Comparison of ENCODE assay signal across 8 mouse cellular contexts in the genomic region with DNA sequence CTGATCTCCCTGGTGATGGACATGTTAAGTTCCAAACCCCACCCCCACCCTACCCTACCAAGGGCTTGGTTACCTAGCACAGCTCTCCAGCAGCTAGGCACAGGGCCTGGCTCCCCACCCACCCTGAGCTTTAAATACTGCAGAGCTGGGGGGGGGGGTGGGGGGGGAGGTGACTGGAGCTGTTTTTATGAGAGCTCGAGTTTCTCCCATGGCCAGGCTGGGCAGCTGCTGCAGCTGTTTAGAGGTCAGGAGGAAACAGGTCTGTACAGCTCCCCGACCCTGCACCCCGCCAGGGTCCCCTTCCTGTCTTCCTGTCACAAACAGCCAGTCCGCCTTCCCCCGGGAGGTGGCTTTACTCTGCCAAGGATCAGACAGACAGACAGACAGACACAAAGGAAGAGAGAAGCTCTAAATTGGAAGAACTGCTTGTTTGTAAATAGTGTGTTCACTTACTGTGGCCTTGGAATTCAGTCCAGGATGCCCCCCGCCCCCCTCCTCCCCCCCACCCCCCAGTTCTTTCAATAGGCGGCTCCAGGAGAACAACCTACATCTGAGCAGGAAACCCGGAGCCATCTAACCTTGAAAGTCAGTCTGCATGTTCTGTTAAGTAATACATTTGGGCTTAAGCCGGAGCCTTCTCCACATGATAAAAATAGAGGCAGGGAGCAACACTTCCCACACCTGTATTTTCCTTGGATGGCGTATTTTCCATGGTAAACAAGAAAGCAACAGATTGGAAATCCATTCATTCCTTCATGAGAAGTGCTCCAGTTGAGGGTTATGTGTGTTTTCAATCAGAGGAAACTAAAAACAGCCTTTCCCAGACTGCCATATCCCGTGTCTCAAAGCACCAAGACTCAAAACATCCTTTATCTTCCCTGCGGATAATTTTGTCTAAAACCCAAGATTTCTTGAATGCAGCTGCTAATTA.
A peak's percentile ranks its signal among the peaks of the same experiment; 100 is the strongest.
DNase-seq lines count a peak whose midpoint lies in the region.

No protein-coding gene starts in this region.

- WGBS in limb, embryonic 10.5 days = 18% methylated on average over 12 of the region's 12 CpGs

- 0 out of 2 replicates have a peak, but pooled peaks cover 2% of the 10 kb centered on the region for H3K27me3 ChIP-seq in limb, embryonic 10.5 days (ENCODE audit: low read depth, poor library complexity, severe bottlenecking)

- peak; percentile 51 for DNase-seq in lung, postnatal 10 days
- DNase-seq in lung, postnatal 25 days (ENCODE audit: low spot score) = no peak
- DNase-seq in gastrocnemius, postnatal 14 days = peak; percentile 71
- DNase-seq in limb, embryonic 10.5 days (ENCODE audit: low spot score) = peak; percentile 86
- DNase-seq in thymus, postnatal 36 days = peak; percentile 47 to 66
- DNase-seq in right cerebral cortex, postnatal 14 days = no peak
- no peak for DNase-seq in cerebellum, adult 8-10 months
- DNase-seq in spleen, postnatal 36 days (ENCODE audit: low spot score in 2 of 2) = no peak

- H3K9me3 ChIP-seq in limb, embryonic 10.5 days (replicated peaks) = no peaks in the 10 kb centered on the region

- peak overlapping the region; percentile 84 for H3K27ac ChIP-seq in limb, embryonic 10.5 days

- intact Hi-C loops in gastrocnemius, postnatal 14 days (cut with DNase I; ENCODE audit: low total_unique reads) = loop anchor here (5.0 kb wide), 1 partner anchor 44 kb away; no protein-coding TSS in a partner anchor

- H3K4me1 ChIP-seq in limb, embryonic 10.5 days = peaks cover 59% of the 10 kb centered on the region

- H3K36me3 ChIP-seq in limb, embryonic 10.5 days = no peaks in the 10 kb centered on the region

- peak overlapping the region; percentile 30 for H3K4me3 ChIP-seq in limb, embryonic 10.5 days

Comparison
In these comparisons a context has a peak if more than half of its experiments do, and no peak if none do; other contexts are left out.
1. DNase-seq: peak in lung, postnatal 10 days (single experiment), gastrocnemius, postnatal 14 days (single experiment), limb, embryonic 10.5 days (single experiment) and thymus, postnatal 36 days (2 of 2); none in lung, postnatal 25 days (single experiment), right cerebral cortex, postnatal 14 days (single experiment), cerebellum, adult 8-10 months (single experiment) and spleen, postnatal 36 days (0 of 2).